Mouse (Mus musculus): ENCODE measurements at regions not wholly inside any gene's neighbourhood (a gene's known extent, or its start where the extent isn't known, plus 50 kb on each side); places are given as distances from the start of the nearest gene placed in this dataset.
"Not testable (repeated sequence)": the region's sequence is repeated elsewhere in the genome, so short reads cannot be mapped to it uniquely, and the experiment has no call there.

GRCm38 (mm10) chr1:160843671-160844070 lies 50.7 kb upstream of the Rabgap1l start:
- Histone ChIP-seq H3K36me3 (ENCODE audit: control insufficient read depth, insufficient read depth) (no peaks in the 10 kb centered on the region), H3K4me1 (replicated peaks; ENCODE audit: control insufficient read depth, insufficient read depth, low read length) (no peaks in the 10 kb centered on the region), H3K9me3 (ENCODE audit: control insufficient read depth) (no peaks in the 10 kb centered on the region), H3K9ac (ENCODE audit: low read depth, low read length) (no peak overlapping the region), H3K4me2 (replicated peaks; ENCODE audit: low read depth) (no peak overlapping the region), H3K4me3 (ENCODE audit: low read depth, low read length) (no peak overlapping the region), H3K27me3 (replicated peaks; ENCODE audit: control insufficient read depth, insufficient read depth, low read length) (no peaks in the 10 kb centered on the region), H3K27ac (ENCODE audit: low read depth, low read length) (no peak overlapping the region)
- ATAC-seq, result no peak
- peak; percentile 40 for TF ChIP-seq CTCF (IDR thresholded peaks at IDR 0.05; ENCODE audit: low read depth)
- 86% methylated on average over 6 of the region's 6 CpGs for WGBS

- not testable (repeated sequence) for H3K9me3 ChIP-seq (ENCODE audit: control insufficient read depth); H3K27me3 ChIP-seq (replicated peaks; ENCODE audit: control insufficient read depth, insufficient read depth, low read length); H3K4me1 ChIP-seq (replicated peaks; ENCODE audit: control insufficient read depth, insufficient read depth, low read length); H3K9ac ChIP-seq (ENCODE audit: low read depth, low read length); ATAC-seq; H3K27ac ChIP-seq (ENCODE audit: low read depth, low read length); H3K36me3 ChIP-seq (ENCODE audit: control insufficient read depth, insufficient read depth); H3K4me2 ChIP-seq (replicated peaks; ENCODE audit: low read depth); H3K4me3 ChIP-seq (ENCODE audit: low read depth, low read length)
- WGBS, result 89% methylated on average over 4 of the region's 4 CpGs
Observed at GRCm38 (mm10) chr1:160844709-160845108, 51.7 kb upstream of the Rabgap1l start.

GRCm38 (mm10) chr1:160850674-160851073 lies 55.5 kb upstream of the Rc3h1 start:
- H3K9ac ChIP-seq (ENCODE audit: low read depth, low read length), result no peak overlapping the region
- no peak overlapping the region for H3K4me2 ChIP-seq (replicated peaks; ENCODE audit: low read depth)
- no peaks in the 10 kb centered on the region for H3K27me3 ChIP-seq (replicated peaks; ENCODE audit: control insufficient read depth, insufficient read depth, low read length)
- H3K4me1 ChIP-seq (replicated peaks; ENCODE audit: control insufficient read depth, insufficient read depth, low read length), result no peaks in the 10 kb centered on the region
- TF ChIP-seq CTCF (IDR thresholded peaks at IDR 0.05; ENCODE audit: low read depth), result no peak
- peak; percentile 70 for ATAC-seq
- H3K27ac ChIP-seq (ENCODE audit: low read depth, low read length), result no peak overlapping the region
- H3K9me3 ChIP-seq (ENCODE audit: control insufficient read depth), result no peaks in the 10 kb centered on the region
- no peaks in the 10 kb centered on the region for H3K36me3 ChIP-seq (ENCODE audit: control insufficient read depth, insufficient read depth)
- no peak overlapping the region for H3K4me3 ChIP-seq (ENCODE audit: low read depth, low read length)
- 20% methylated on average over 1 of the region's 1 CpGs for WGBS

- Histone ChIP-seq H3K27me3 (replicated peaks; ENCODE audit: control insufficient read depth, insufficient read depth, low read length) (no peaks in the 10 kb centered on the region), H3K4me3 (ENCODE audit: low read depth, low read length) (no peak overlapping the region), H3K36me3 (ENCODE audit: control insufficient read depth, insufficient read depth) (no peaks in the 10 kb centered on the region), H3K27ac (ENCODE audit: low read depth, low read length) (no peak overlapping the region), H3K4me1 (replicated peaks; ENCODE audit: control insufficient read depth, insufficient read depth, low read length) (no peaks in the 10 kb centered on the region), H3K4me2 (replicated peaks; ENCODE audit: low read depth) (no peak overlapping the region), H3K9me3 (ENCODE audit: control insufficient read depth) (no peaks in the 10 kb centered on the region), H3K9ac (ENCODE audit: low read depth, low read length) (no peak overlapping the region)
- TF ChIP-seq CTCF (IDR thresholded peaks at IDR 0.05; ENCODE audit: low read depth), result peak; percentile 42
- WGBS, result 84% methylated on average over 5 of the region's 5 CpGs
- ATAC-seq, result no peak
Observed at GRCm38 (mm10) chr1:160854410-160854809, 51.8 kb upstream of the Rc3h1 start.

GRCm38 (mm10) chr1:160855411-160855810 lies 50.8 kb upstream of the Rc3h1 start:
- Histone ChIP-seq H3K4me2 (replicated peaks; ENCODE audit: low read depth) (no peak overlapping the region), H3K9me3 (ENCODE audit: control insufficient read depth) (no peaks in the 10 kb centered on the region), H3K27me3 (replicated peaks; ENCODE audit: control insufficient read depth, insufficient read depth, low read length) (no peaks in the 10 kb centered on the region), H3K9ac (ENCODE audit: low read depth, low read length) (no peak overlapping the region), H3K4me3 (ENCODE audit: low read depth, low read length) (no peak overlapping the region), H3K36me3 (ENCODE audit: control insufficient read depth, insufficient read depth) (no peaks in the 10 kb centered on the region), H3K4me1 (replicated peaks; ENCODE audit: control insufficient read depth, insufficient read depth, low read length) (no peaks in the 10 kb centered on the region), H3K27ac (ENCODE audit: low read depth, low read length) (no peak overlapping the region)
- ATAC-seq, result no peak
- no peak for TF ChIP-seq CTCF (IDR thresholded peaks at IDR 0.05; ENCODE audit: low read depth)
- WGBS, result 80% methylated on average over 3 of the region's 3 CpGs

GRCm38 (mm10) chr1:160855926-160856620 lies 50.1 kb upstream of the Rc3h1 start:
- Histone ChIP-seq H3K9ac (ENCODE audit: low read depth, low read length) (no peak overlapping the region), H3K27ac (ENCODE audit: low read depth, low read length) (no peak overlapping the region), H3K4me3 (ENCODE audit: low read depth, low read length) (no peak overlapping the region), H3K36me3 (ENCODE audit: control insufficient read depth, insufficient read depth) (no peaks in the 10 kb centered on the region), H3K9me3 (ENCODE audit: control insufficient read depth) (no peaks in the 10 kb centered on the region), H3K4me1 (replicated peaks; ENCODE audit: control insufficient read depth, insufficient read depth, low read length) (no peaks in the 10 kb centered on the region), H3K27me3 (replicated peaks; ENCODE audit: control insufficient read depth, insufficient read depth, low read length) (no peaks in the 10 kb centered on the region), H3K4me2 (replicated peaks; ENCODE audit: low read depth) (no peak overlapping the region)
- WGBS, result 72% methylated on average over 9 of the region's 9 CpGs
- ATAC-seq, result no peak
- TF ChIP-seq CTCF (IDR thresholded peaks at IDR 0.05; ENCODE audit: low read depth), result no peak

Measured in intestine, postnatal 0 days (tissue).